Mouse (Mus musculus) ES-Bruce4 (cell line): ENCODE results near the gene Ifi206. TPM values are rescaled to one million over a fixed set of nuclear protein-coding genes. Genes with fewer than 3 reads are reported as not detected.

Experiments used
- H3K27ac ChIP-seq: 2 replicates; pipeline ENCODE4 v1.5.1; 2012; ENCODE audit warnings: low read length, inconsistent platforms; ENCODE audit not compliant: insufficient read depth
- H3K27me3 ChIP-seq: 2 replicates; pipeline ENCODE4 v1.6.1; 2012; ENCODE audit warnings: mild to moderate bottlenecking, low read length, inconsistent platforms; ENCODE audit not compliant: control insufficient read depth, poor library complexity, insufficient read depth, severe bottlenecking
- H3K36me3 ChIP-seq: 2 replicates; pipeline ENCODE4 v1.6.1; 2012; ENCODE audit warnings: inconsistent platforms, mild to moderate bottlenecking, low read length, moderate library complexity; ENCODE audit not compliant: control insufficient read depth, poor library complexity, insufficient read depth, severe bottlenecking
- H3K4me1 ChIP-seq: one replicate; pipeline ENCODE4 v1.8.1; 2011; ENCODE audit warnings: low read length; ENCODE audit not compliant: control insufficient read depth, insufficient read depth
- H3K4me3 ChIP-seq: 2 replicates; pipeline ENCODE4 v1.5.1; 2011; ENCODE audit warnings: low read depth, mild to moderate bottlenecking, low read length
- H3K9ac ChIP-seq: 2 replicates; pipeline ENCODE4 v1.6.1; 2012; ENCODE audit warnings: low read depth, mild to moderate bottlenecking, inconsistent platforms; ENCODE audit not compliant: poor library complexity, severe bottlenecking
- H3K9me3 ChIP-seq: replicated peaks from 2 replicates; pipeline ENCODE4 v1.6.1; 2012; ENCODE audit warnings: mild to moderate bottlenecking, low read length, inconsistent platforms; ENCODE audit not compliant: control insufficient read depth, poor library complexity, insufficient read depth, severe bottlenecking
- CTCF ChIP-seq: IDR thresholded peaks from one replicate; pipeline ENCODE4 v1.8.1; 2011; ENCODE audit warnings: low read depth, low read length
- EP300 ChIP-seq: IDR thresholded peaks from 2 replicates; pipeline ENCODE4 v1.6.1; 2011; ENCODE audit warnings: low read depth, low read length; ENCODE audit not compliant: insufficient read depth
- POLR2A ChIP-seq: IDR thresholded peaks from one replicate; pipeline ENCODE4 v1.8.1; 2011; ENCODE audit warnings: low read length; ENCODE audit not compliant: insufficient read depth
- polyA plus RNA-seq: library from polyadenylated mRNA; stranded (reverse); fragments of >200 nt; gene quantifications from 2 replicates; pipeline ENCODE4 v1.2.4, GENCODE M21; 2011; ENCODE audit warnings: low read depth; ENCODE audit not compliant: missing spikeins, insufficient read depth, insufficient read length

Ifi206 gene
- polyA plus RNA-seq, 1 experiment: not detected

DNA sequence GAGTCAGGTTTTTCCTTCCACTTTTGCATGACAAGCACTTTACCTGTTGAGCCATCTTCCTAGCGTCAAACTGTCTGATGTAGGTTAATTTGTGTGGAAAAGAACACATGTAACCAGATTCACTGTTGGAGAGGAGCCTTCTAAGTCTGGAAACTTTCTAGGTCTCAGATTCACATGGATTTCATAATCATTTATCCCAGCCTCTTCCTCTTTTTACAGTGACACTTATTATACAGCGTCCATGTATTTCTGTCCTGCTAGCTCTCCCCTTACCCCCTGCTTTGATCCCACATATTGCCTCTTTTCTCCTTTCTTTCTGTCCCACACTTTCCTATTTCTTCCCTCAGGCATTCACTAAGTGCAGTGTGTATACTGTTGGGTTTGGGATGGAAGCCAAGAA lies 64.5 kb downstream of the Ifi206 start:
- Histone ChIP-seq H3K9ac (no peak overlapping the region), H3K4me3 (no peak overlapping the region), H3K4me1 (peaks cover 2% of the 10 kb centered on the region), H3K27me3 (no peaks in the 10 kb centered on the region), H3K36me3 (peaks cover 5% of the 10 kb centered on the region), H3K9me3 (no peaks in the 10 kb centered on the region), H3K27ac (no peak overlapping the region)
- no peak for TF ChIP-seq POLR2A
- TF ChIP-seq CTCF: no peak
- TF ChIP-seq EP300: no peak

DNA sequence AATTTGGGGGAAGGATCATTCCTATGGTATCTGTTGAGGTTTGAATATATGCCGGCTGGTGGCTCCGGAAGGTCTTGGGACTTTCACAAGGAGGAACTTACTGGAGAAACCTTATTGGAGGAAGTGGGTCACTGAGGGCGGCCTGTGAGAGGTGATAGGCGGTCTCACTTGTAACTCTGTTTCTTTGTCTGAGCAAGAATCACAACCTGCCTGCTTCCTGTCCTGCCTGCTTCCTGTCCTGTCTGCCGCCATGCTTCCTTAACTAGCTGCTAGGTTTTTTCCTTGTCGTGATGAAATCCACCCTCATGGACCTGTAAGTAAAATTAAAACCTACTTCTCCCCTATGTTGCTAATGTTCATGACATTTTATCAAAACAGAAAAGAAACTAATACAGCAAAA lies 70.5 kb downstream of the Ifi206 start:
- peak; percentile 52 for TF ChIP-seq POLR2A
- no peak for TF ChIP-seq EP300
- no peak for TF ChIP-seq CTCF
- H3K9ac ChIP-seq: no peak overlapping the region
- no peaks in the 10 kb centered on the region for H3K36me3 ChIP-seq
- H3K4me1 ChIP-seq: no peaks in the 10 kb centered on the region
- peaks cover 6% of the 10 kb centered on the region; the same call in 1 of the 2 replicates for H3K9me3 ChIP-seq
- H3K27ac ChIP-seq: no peak overlapping the region
- H3K4me3 ChIP-seq: peak overlapping the region; percentile 36
- no peaks in the 10 kb centered on the region for H3K27me3 ChIP-seq

DNA sequence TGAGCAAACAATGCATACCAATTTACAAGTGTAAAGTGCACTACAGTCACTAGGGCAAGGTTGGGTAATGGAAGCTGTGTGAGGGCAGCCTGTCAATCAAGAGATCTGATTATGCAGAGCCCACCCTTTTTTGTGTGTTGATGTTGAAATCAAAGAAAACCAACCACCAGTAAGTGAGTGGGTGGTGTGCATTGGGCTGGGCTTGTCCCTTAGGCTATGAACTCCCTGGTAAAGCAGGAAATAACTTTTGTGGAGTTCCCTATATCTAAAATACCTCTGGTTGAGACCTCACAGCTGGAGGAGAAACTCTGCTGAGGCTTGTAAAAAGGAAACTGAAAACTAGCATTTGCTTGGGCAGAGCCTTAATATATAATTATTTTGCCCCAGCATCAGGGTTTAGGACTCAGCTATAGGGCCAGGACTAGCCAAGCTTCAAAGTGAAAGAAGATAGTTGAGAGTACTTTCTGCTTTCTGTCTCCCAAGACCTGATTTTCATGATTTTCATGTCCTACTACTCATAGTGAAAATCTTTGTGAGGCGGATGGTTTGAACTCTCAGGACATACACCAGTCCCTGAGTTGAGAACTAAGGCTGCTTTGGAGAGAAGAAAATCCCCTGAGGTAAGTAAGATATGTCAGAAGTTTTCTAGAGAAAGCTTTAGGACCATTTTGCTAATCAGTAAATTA lies 71.8 kb downstream of the Ifi206 start:
- Histone ChIP-seq H3K4me1 (no peaks in the 10 kb centered on the region), H3K4me3 (no peak overlapping the region), H3K27me3 (no peaks in the 10 kb centered on the region), H3K9me3 (peaks cover 6% of the 10 kb centered on the region; the same call in 1 of the 2 replicates), H3K36me3 (no peaks in the 10 kb centered on the region), H3K27ac (peak overlapping the region; percentile 83), H3K9ac (peak overlapping the region; percentile 40; the same call in 1 of the 2 replicates)
- TF ChIP-seq EP300 (no peak), CTCF (no peak), POLR2A (no peak)

GRCm38 (mm10) chr1:173418516-173418915 lies 72.3 kb downstream of the Ifi206 start:
- Histone ChIP-seq H3K27me3 (no peaks in the 10 kb centered on the region), H3K36me3 (no peaks in the 10 kb centered on the region), H3K27ac (peak overlapping the region; percentile 83), H3K9ac (no peak overlapping the region), H3K4me1 (no peaks in the 10 kb centered on the region), H3K9me3 (peaks cover 6% of the 10 kb centered on the region; the same call in 1 of the 2 replicates), H3K4me3 (no peak overlapping the region)
- no peak for TF ChIP-seq EP300
- no peak for TF ChIP-seq CTCF
- TF ChIP-seq POLR2A: no peak

Other genes with a start within 250 kb of the Ifi206 start
- gene Olfr418, start 225.0 kb downstream of the Ifi206 start, polyA plus RNA-seq: not detected in 2 replicates
- gene Mptx2, start 213.3 kb downstream of the Ifi206 start, polyA plus RNA-seq: not detected in 2 replicates
- gene Ackr1, start 157.3 kb downstream of the Ifi206 start, polyA plus RNA-seq: not detected in 2 replicates
- 38.9 and 49.8 TPM in 2 replicates for gene Aim2, start 140.2 kb downstream of the Ifi206 start, polyA plus RNA-seq
- 0.44 and 0.70 TPM in 2 replicates for gene Cadm3, start 123.3 kb downstream of the Ifi206 start, polyA plus RNA-seq
- gene Ifi214, start 44.9 kb upstream of the Ifi206 start, polyA plus RNA-seq: not detected in 2 replicates
- gene Ifi213, start 108.2 kb upstream of the Ifi206 start, polyA plus RNA-seq: not detected in 2 replicates
- not detected in 2 replicates for gene Ifi209, start 139.9 kb upstream of the Ifi206 start, polyA plus RNA-seq
- not detected in 2 replicates for gene Ifi208, start 182.6 kb upstream of the Ifi206 start, polyA plus RNA-seq